Mouse (Mus musculus): ENCODE measurements around the gene Polrmt. TPM values are rescaled to one million over a fixed set of nuclear protein-coding genes. Genes with fewer than 3 reads are reported as not detected.
"Not testable (repeated sequence)": the region's sequence is repeated elsewhere in the genome, so short reads cannot be mapped to it uniquely, and the experiment has no call there.

Polrmt gene
- total RNA-seq, 2 experiments from 2014 or later = 45.3 to 46.8 TPM

DNA sequence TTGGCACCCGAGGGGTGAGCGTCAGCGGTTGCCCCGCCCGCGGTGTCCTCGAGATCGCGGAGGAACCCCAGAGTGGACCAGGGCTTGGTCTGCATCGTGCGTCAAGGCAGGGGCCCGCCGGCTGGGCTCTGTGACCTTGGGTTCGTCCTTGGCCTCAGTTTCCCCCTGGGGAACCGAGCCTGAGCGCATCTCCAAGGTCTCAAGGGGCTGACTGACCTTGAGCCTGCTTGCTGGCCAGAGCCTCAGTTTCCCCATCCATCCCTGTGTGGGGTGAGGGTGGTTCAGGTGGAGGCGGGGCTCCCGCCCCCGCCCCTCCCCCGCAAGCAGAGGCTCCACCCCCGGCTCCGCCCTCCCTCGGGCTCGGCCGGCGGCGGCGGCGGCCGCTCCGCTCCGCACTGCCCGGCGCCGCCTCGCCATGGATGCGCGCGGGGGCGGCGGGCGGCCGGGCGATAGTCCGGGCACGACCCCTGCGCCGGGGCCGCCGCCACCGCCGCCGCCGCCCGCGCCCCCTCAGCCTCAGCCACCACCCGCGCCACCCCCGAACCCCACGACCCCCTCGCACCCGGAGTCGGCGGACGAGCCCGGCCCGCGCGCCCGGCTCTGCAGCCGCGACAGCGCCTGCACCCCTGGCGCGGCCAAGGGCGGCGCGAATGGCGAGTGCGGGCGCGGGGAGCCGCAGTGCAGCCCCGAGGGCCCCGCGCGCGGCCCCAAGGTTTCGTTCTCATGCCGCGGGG is 30.0 kb downstream of the Polrmt start, which contains the start of gene Hcn2:
Gene Hcn2, plus strand, starts transcription at position 381 of the 734 bp plus-strand sequence.
- no peak for DNase-seq
- intact Hi-C loops (cut with DNase I) = no loop called here

DNA sequence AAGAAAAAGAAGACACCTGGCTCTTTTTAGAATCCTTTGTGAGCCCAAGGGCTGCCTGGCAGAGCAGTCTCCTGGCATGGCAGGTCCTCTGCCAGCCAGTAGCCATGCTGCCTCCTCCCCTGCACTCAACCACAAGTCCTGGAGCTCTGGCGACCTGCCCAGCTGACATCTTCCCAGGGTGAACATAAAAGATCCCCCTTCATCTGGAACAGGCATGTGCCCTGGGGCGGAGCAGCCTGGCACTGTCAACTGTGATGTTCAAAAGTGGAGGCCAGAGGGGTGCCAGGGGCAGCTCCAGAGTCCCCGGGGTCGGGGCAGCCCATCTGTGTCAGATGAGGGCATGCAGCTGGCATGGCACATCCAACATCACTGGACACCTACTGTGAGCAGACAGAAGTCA is 31.4 kb downstream of the Polrmt start:
- intact Hi-C loops (cut with DNase I) = no loop called here
- DNase-seq = no peak

DNA sequence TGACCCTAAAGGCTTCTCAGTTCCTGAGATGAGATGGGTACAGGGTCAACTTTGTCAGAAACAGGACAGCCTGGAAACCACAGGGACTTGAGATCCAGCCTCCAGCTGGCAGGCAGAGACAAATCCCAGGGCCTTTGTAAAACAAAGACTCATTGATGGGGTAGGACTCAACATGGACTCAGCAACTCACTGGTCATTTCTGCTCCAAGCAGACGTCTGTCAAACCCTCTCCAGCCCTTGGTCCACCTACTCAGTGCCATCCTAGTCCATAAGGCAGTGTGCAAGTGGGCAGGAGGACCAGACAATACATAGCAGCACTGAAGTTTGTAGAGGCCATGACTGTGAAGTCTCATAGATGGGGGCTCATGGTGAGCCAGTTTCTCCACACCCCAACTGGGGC is 33.2 kb downstream of the Polrmt start:
- no peak for DNase-seq
- intact Hi-C loops (cut with DNase I) = no loop called here

DNA sequence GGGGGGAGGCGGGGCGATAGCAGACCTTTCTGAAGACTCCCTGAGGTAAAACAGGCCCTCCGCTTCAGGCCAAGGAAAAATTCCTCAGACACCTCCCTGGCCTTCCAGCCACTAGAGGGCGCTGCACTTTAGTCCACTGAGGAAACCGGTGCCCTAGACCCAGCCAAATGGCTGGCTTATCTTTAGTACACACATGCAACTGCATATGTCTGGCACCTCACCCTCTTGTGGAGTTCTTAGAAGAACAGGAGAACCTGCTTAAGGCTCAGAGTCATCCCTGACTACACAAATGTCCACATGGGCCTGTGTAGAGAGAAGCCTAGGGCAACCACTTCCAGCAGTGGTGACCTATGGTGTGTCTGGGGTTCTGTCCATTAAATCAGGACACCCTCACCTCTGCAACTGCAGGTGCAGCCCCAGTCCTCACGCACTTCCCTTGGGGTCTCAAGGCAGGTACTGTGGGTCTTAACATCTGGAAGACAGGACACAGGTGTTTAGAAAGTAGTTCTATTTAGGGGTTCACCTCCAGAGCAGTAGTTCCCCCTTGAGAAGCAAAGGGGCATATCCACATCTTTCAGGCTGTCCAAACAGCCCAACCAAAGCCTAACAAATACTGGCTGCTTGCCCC is 33.8 kb downstream of the Polrmt start:
- DNase-seq = peak; percentile 78 to 91
- intact Hi-C loops (cut with DNase I) = no loop called here

DNA sequence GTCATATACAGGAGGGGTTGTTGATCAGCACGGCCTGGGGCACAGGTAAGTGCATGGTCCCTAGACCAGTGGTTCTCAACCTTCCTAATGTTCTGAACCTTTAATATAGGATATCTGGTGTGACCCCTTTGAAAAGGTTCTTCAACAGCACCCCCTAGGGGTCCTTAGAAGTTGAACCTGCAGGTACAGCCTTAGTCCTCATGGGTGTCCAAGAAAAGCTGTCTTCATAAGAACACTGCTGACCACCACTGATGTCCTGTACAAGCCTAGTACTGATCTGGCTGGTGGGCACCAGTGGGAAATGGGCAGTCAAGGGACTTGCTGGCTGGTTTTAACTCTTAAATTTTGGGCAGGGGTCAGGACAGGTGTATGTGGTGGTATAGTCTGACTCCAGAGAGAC is 34.4 kb downstream of the Polrmt start:
- DNase-seq = no peak
- intact Hi-C loops (cut with DNase I) = no loop called here

DNA sequence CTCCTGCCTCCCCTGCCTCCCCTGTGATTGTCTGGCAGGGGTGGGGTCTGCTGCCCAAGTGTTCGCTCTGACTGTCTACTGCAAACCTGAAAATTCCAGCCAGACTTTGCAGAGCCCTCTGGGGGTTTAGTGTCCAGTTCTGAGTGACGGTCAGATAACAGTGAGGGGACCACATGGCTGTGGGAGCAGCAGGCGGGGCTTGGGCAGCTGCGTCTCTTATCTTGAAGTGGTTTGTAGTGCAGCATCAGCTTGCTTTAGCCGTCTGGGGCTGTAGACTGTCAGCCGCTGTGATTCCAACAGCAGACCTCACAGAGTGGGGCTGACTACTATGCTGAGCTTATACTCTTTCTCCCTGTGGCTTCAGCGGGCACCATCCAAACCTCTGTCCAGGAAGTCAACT is 37.1 kb downstream of the Polrmt start:
- intact Hi-C loops (cut with DNase I) = loop anchor here (5.0 kb wide), 1 partner anchor 68 kb away; the partner anchor contains the start of gene Fstl3
- no peak for DNase-seq

DNA sequence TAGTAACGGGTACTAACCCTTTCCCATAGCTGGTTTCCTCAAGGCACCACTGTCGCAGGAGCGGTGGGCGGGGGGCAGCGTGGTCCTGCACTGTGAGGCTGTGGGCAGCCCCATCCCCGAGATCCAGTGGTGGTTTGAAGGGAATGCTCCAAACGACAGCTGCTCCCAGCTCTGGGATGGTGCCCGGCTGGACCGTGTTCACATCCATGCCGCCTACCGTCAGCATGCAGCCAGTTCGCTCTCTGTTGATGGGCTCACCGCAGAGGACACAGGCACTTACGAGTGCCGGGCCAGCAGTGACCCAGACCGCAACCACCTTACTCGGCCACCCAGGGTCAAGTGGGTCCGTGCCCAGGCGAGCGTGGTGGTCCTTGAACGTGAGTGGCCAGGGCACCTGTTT is 37.7 kb downstream of the Polrmt start:
- intact Hi-C loops (cut with DNase I) = loop anchor here (5.0 kb wide), 1 partner anchor 69 kb away; the partner anchor contains the start of gene Fstl3
- DNase-seq = no peak

DNA sequence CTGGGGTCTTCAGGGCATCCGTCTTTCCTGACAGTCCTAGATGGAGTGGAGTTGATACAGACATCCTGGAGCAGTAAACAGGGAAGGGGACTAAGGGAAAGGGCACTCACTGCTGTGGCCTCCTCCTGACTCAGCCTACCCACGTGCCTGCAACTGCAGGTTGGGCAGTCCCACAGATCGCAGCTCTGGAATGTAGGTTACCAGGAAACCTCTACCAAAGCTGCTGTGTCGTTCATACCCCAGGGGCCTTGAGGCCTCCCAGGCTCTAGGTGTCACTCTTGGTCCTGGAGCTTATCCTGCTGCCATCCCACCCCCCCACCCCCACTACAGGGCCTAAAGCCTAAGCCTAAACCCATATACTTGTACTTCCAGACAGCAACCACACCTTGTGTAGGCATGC is 38.6 kb downstream of the Polrmt start:
- DNase-seq = no peak
- intact Hi-C loops (cut with DNase I) = loop anchor here (5.0 kb wide), 1 partner anchor 70 kb away; the partner anchor contains the start of gene Fstl3

DNA sequence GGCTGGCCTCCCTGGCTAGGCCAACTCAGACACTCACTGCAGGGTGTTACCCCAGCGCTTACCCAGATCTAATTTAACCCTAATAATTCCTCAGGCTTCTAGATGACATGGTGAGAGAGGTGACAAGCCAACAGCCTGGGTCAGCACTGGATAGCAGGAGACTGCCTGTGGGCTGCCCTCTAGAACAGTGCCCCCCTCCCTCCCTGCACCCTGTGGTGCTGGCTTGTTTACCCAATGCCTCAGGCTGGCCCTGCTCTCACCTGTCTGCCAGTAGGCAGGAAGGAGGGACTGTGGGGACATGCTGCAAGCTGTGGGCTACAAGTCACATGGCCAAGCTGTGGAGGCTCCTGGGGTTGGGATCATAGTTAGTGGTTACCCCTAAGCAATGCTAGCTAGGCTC is 39.2 kb downstream of the Polrmt start:
- DNase-seq = no peak
- intact Hi-C loops (cut with DNase I) = loop anchor here (5.0 kb wide), 1 partner anchor 70 kb away; the partner anchor contains the start of gene Fstl3

DNA sequence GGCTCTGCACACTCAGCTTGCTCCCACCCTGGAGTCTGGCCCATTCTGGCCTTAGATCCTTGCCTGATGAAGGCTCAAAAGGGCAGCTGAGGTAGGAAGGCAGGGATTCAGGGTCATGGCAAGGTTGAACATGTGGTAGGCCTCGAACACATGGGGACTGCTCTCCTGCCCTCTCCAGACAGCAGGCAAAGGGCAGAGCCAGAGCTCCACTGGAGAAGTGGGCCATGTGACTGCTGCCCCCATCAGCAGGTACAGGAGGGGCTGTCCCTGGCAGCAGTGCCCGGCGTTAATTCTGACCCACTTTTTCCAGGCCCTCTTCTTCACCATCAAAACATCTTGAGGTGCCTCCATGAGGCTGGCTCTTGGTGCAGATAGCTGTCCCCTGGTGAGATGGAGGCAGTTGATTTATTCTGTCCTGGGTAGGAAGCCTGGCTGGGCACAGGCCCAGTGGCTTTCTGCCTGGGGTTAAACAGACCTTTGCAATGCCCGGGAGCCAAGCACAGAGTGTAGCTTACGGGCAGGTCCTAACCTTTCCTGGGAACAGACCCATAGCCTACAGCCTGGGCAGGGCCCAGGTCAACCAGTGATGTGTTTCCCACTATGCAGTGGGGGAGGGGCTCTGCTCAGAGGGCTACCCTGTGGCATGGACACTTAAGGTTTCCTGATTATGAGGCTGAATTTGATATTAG is 39.8 kb downstream of the Polrmt start:
- intact Hi-C loops (cut with DNase I) = loop anchor here (5.0 kb wide), 1 partner anchor 71 kb away; the partner anchor contains the start of gene Fstl3
- DNase-seq = no peak

DNA sequence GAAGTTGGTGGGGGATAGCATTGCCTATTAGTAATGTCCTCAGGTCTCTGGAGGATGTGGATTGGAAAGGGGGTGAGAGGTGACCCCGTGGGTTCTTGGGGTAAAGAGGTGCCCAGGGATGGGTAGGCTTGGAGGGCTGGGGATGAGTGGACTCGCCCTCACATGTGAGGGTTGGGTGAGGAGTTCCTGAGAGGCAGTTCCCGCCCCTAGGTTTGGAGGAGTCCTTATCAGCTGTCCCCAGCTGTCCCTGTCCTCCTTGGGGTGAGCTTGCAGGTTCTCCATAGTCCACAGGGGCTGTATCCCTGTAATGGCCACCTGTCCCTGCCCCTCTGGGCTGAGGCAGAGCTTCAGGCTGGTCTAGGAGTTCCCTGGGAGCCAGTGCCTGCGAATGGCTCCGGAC is 40.4 kb downstream of the Polrmt start:
- intact Hi-C loops (cut with DNase I) = loop anchor here (5.0 kb wide), 1 partner anchor 71 kb away; the partner anchor contains the start of gene Fstl3
- no peak for DNase-seq

DNA sequence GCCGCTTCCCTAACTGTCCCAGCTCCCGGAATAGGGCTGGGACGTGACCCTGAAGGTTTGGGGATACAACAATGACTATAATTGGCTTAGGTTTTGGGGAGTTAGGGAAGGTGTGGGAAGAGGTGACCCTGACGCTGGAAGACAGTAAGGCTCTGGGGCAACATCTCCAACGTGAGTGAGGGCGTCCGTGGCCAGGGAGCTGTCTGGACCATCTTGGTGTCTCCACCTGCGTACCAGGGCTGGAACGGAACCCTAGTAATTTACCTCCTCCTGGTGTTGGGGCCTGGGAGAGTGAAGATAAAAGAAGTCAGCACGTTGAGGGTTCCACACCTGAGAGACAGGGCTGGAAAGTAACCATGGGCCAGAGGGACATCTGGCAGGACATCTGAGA is 41.4 kb downstream of the Polrmt start:
- intact Hi-C loops (cut with DNase I) = loop anchor here (5.0 kb wide), 1 partner anchor 72 kb away; the partner anchor contains the start of gene Fstl3
- DNase-seq = no peak

DNA sequence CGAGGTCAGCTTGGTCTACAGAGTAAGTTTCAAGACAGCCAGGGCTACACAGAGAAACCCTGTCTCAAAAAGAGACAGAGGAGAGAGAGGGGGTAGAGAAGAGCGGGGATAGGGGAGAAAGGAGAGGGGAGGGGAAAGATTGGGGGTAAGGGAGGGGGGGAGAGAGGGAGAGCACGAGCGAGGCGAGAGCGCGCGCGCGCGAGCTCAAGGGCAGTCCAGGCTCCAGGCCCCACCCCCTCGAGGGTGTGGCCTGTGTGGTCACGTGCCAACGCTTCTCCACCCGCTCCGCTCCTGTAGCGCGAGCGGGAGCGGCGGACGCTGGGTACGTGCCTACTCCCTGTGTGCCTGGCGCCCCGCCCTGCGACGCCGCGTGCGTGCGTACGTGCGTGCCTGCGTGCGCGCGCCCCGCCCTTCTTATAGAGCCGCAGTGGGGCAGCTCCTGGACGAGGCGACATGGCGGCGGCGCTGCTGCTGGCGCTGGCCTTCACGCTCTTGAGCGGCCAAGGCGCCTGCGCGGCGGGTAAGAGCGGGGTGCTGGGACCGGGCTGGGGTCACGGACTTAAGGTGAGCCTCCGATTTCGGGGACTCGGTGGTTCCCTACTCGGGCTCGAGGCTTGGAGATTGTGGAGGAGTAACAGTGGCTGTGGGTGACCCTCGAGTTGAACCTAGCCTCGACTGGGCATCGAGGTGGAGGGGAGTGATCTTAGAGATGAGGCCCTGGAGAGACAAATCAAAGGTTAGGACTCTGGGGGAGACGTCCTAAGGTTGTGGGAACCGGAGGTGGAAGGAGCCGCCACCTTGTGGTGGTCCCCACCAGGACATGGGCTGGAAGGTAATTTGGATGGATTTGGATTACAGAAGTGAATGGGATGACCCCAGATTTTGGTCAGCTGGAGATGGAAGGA is 42.1 kb downstream of the Polrmt start, which contains the start of gene Bsg:
Gene Bsg, plus strand, starts transcription at position 427 of the 905 bp plus-strand sequence.
- peak; percentile 99 to 100 for DNase-seq
- intact Hi-C loops (cut with DNase I) = no loop called here

DNA sequence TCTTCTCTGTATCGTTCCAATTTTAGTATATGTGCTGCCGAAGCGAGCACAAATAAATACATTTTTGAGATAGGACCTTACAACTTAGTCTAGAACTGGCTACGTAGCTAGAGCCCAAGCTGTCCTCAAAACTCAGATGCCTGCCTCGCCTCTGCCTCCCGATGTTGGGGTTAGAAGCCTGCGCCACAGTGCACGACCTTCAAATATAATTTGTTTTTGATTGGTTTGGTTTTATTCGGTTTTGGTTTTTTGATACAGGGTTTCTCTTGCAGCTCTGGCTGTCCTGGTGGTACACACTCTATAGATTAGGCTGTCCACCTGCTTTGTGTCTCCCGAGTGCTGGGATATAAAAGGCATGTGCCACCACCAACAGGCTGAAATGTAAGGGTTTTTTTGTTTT is 42.8 kb downstream of the Polrmt start:
- DNase-seq = no peak

DNA sequence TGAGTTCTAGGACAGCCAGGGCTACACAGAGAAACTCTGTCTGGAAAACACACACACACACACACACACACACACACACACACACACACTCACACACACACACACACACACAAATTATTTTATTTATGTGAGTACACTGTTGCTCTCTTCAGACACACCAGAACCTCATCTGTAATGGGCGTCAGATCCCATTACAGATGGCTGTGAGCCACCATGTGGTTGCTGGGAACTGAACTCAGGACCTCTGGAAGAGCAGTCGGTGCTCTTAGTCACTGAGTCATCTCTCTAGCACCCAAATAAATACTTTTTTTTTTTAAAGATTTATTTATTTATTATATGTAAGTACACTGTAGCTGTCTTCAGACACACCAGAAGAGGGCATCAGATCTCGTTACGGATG is 43.4 kb downstream of the Polrmt start:
- DNase-seq; intact Hi-C loops (cut with DNase I): not testable (repeated sequence)

More for the DNA sequence above, 42.8 kb downstream of the Polrmt start:
- intact Hi-C loops (cut with DNase I) = no loop called here

DNA sequence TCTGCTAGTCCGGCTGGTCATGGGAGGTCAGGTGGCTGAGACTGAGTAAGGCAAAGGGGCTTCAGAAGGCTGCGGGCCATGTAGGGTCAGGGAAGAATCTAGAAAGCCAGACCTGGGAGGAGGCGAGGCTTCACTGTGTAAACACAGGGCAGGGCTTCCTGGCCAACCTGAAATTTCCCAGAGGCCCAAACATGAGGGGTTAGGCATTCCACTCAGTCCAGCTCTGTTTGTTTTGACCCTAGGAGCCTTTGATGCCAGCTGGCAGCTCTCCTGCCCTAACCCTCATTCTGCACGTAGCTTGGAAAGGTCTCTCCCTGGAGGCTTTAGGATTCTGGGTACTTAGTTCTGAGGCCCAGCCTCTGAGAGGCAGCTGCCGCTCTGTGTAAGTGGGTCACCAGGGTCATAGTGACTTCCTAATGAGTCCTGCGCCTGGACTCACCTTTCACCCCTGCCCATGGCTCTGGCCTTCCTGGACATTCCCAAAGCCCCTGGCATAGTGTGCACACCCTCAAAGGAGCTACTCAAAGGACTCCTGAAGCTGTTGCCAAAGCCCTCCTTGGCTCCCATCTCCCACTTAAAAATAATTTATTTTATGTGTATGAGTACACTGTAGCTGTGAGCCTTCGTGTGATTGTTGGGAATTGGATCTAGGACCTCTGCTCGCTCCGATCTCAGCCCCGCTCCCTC is 44.8 kb downstream of the Polrmt start:
- intact Hi-C loops (cut with DNase I) = no loop called here
- DNase-seq = peak; percentile 65 to 79

DNA sequence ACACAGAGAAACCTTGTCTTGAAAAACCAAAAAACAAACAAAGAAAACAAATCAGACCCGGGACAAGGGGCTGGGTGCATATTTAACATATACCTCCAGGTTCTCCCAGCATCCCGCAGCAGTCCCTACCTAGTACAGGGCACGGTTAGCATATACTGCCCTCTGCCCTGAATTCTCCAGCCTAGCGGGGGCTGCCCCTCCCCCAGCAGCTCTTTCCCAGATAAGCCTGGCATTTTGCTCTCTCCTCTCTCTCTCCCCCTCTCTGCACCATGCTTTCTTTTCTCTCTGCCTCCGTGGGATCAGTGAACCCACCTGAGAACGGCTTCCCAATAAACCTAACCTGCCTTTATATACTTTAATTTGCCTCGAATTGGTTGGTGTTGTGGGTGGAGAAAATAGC is 45.7 kb downstream of the Polrmt start:
- DNase-seq = no peak
- intact Hi-C loops (cut with DNase I) = no loop called here

DNA sequence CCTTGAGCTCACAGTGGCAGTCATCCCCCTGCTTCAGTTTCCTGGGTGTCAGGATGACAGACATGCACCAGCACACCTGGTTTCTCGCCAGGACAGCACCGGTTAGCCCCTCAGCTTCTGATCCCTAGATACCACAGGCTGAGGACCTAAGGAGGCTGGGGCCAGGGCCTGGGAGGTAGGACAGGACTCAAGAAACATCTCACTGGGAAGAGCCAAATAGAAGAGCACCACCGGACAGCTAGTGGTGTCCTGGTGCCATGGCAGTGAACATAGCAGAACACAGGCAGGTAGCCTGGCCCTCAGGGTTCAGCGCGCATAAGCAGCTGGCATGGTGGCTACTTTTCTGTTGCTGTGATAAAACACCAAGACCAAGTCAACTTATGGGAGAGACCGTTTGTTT is 47.9 kb downstream of the Polrmt start:
- DNase-seq = no peak
- intact Hi-C loops (cut with DNase I) = loop anchor here (5.0 kb wide), 1 partner anchor 89 kb away; no protein-coding TSS in a partner anchor

DNA sequence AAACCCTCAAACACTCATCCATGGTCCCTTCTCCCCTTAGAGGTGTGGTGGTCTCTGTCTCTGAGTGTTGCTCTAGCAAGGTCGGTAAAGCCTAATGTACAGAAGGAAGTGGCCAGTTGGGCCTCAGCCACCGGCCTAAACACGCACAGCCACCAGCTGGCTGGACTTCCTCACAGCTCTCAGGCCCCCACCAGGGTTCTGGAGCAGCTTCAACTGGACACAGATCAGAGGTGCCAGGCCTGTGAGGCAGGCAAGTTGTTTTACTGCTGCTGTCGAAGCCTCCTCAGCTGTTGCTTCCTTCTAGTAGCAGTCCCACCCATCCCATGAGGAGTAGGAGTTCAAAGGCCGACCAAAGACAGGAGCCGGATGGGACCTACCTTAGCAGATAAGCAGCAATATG is 48.5 kb downstream of the Polrmt start:
- DNase-seq = no peak
- intact Hi-C loops (cut with DNase I) = loop anchor here (5.0 kb wide), 1 partner anchor 89 kb away; no protein-coding TSS in a partner anchor

Data from heart, postnatal 14 days (tissue).